Mouse (Mus musculus): ENCODE measurements around the gene Ndufa6.
"Not testable (repeated sequence)": the region's sequence is repeated elsewhere in the genome, so short reads cannot be mapped to it uniquely, and the experiment has no call there.

Ndufa6 gene

DNA sequence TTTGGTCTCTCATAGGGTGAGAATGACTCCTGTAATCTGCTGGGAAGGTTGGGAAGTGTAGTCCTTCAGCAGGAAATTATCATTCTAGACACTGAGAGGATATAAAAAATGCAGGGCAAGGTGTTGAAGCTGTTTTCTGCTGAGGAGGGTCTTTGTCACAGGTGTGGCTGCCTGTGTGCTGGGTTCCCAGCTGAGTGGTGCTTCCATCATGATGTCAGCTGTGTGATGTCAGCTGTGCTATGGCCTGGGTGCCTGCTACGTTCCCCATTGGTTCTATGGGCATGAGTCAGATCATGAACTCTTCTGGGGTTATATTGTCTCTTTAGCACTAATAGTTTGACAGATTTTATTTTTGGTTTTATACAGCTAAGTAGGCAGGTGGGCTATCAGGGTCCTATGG is 14.7 kb upstream of the Ndufa6 start:
- no peak for DNase-seq (ENCODE audit: extremely low read depth, low read depth, low spot score)

DNA sequence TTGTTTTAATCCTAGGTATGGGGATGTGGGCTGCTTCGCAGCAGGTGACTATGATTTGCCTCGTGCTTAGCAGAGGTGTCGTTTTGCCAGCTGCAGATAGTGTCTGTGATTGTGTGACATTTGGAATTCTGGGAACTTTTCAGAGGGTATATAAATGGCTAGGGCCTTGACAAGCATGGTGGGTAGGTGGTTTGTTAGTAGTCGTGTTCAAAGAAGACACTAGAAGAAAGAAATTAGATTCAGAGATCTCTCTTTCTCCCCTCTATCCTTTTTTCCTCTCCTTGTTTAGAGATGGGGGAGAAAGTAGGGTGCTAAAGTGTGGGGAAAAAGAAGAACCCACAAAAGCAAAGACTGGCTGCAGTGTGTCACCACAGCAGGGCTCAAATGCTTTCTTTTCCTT is 14.0 kb upstream of the Ndufa6 start:
- no peak for DNase-seq (ENCODE audit: extremely low read depth, low read depth, low spot score)

DNA sequence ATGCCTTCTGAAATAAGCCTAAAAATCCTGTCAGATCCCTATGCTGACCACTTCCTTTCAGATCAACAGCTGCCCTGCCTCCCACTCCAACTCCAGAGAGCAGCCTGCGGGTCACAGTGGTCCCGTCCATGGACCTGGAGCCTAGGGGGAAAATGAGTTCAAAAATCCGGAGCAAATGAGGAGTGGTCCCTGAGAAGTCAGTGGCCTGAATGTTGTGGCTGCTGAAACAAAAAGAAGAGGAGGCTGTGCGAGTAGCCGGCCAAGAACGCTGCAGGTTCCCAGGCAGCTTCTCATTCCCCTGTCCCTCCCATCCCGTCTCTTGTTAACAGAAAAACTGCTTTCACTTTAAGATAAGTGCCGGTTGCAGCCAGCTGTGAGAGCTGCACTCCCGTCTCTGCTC is 10.4 kb upstream of the Ndufa6 start:
- DNase-seq (ENCODE audit: extremely low read depth, low read depth, low spot score), result not testable (repeated sequence)

DNA sequence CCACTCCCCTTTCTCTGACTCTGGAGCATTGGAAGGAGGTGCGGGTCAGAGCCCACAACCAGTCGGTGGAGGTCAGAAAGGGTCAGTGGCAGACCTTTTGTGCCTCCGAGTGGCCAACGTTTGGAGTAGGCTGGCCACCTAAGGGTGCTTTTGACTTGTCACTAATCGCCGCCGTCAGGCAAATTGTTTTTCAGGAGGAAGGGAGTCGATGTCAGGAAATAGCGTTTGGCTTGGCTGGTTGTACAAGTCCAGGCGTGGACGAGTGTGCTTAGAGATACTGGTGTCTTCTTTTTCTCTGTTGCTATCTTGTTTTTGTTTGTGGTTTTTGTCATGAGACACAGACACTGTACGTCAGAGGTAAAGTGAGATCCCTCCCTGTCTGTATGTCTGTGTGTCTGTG is 9.7 kb upstream of the Ndufa6 start:
- DNase-seq (ENCODE audit: extremely low read depth, low read depth, low spot score), result not testable (repeated sequence)

DNA sequence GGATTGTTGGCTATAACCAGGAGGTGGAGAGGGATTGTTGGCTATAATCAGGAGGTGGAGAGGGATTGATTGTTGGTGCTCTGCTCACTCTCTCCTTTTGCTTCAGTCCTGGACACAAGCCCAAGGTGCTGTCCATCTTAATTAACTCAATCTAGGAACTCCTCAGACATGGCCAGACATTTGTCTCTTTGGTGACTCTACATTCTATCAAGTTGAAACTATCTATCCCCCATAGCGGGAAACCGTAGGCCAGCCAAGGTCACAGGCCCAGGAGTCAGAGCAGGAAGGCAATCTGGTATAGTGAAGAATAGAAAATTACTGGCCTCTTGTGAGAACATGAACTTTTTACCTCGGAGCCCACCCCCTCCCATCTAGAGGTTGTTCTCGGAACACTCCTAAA is 8.1 kb upstream of the Ndufa6 start:
- DNase-seq (ENCODE audit: extremely low read depth, low read depth, low spot score), result no peak

DNA sequence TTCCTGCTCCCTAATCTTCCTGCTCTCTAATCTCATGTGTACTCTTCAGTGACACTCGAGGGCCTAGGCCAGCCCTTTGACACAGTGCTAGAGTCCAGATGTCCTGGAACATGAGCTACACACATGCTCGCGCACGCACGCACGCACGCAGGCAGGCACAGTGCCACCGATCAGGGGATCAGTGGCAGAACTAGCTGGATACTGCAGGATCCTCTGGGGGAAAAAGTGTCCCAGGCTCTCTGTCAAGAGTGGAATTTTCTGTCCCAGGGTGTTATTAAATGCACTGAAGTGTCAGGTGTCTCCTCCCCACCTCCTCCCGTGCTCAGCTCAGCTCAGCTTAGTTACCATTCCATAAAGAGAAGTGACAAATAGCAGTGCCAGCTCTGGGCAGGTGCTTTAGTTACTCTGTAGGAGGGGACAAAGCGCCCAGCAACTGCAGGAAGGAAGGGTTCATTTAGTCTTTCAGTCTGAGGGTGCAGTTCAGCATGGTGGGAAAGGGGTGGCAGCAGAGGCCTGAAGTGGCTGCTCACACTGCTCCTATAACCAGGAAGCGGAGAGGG is 7.4 kb upstream of the Ndufa6 start:
- no peak for DNase-seq (ENCODE audit: extremely low read depth, low read depth, low spot score)

DNA sequence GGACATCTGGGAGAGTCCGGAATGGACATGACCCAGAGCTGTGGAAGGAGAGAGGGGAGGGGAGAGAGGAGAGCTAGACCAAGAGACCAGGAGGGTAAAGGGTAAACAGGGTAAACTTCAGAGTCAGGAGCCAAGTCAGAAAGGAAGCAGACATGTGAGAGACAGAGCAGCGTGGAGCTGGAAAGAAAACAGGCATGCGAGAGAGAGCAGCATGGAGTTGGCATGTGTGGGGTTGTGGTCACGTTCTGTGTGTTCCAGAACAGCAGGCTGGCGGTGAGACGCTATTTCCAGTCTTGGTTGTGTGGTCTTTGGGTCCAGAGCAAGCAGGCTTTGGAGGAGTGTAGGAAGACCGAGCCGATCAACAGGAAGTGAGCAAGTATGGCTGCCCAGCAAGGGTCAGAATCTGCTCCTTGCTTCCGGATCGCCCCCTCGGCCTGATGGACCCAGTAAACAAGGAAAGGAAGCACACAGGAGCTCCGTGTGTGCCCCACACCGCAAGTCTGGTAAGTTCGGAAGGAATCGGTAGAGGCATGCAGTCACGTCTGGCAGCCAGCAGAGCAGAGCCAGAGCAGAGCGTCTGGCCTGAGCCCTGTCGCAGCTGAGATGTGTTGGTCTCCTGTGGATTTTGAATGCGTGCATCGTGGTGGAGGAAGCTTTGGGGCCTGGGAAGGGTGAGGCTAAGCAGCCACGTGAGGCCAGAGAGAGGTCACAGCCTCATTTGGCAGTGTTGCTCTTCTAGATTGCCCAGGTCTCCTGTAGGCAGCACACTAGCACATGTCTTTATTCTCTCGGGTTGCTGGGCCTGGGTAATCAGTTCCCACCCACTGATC is 4.5 kb upstream of the Ndufa6 start:
- DNase-seq (ENCODE audit: extremely low read depth, low read depth, low spot score), result no peak

DNA sequence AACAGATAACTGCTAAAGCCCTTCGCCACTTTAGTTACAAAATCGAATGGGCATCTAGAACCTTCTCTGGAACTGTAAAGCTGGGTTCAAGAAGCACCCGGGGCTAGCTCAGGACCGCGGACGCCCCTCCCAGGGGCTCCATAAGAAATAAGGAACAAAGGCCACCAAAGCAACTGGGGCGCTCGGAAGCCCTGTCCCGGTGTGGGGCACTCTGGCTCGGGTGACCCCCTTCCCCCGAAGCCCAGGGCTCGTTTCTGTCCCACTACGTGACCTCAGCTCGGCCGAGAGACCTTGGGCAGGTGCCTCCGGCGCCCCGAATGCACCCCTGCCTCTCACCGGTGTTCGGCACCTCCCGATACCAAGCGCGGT is 393 bp downstream of the Ndufa6 start:
- no peak for DNase-seq (ENCODE audit: extremely low read depth, low read depth, low spot score)

DNA sequence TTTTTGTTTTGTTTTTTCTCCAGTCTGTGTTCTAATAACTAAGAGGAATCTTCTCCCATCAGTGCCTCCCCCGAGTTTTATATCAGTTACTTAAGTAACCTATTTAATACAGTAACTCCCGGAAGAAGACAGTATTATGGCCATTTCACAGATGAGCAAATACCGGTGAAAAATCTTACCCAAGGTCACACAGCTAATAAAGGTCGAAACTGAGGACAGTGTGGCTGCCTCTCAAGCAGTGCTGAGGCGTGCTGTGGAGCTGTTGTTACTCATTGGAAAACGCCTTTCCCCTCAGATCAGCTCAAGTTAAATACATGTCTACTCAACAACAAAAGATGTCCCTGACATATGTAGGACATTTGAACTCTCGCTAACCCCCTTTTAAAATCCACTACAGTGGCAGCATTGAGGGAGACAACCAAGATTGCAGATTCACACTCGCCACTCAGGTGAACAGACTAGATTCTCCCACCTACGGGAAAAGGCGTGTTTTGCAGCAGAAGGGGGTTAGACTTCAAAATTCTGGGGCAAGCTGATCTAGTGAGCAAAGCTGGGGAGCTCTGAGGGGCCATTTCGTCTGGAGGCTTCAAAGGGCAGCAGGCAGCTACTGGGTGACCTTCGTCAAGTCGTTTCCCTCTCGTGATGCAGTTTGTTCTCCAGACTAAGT is 911 bp downstream of the Ndufa6 start:
- no peak for DNase-seq (ENCODE audit: extremely low read depth, low read depth, low spot score)

DNA sequence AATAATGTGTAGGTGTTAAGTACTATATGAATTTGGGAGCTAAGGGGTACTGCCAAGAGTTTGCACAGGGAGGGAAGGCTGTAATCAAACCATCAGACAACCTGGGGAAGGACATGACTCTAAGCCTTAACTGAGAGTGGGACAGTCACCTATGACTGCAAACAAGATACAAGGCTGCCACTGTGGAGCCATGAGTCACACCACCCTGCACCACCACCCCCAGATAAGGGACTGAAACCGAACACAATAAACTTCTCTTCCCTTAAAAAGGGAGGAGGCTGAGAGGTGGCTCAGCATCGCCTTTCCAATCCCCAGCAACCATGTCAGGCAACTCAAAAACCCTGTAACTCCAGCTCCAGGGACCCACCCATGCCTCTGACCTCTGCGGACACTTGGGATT is 2.6 kb downstream of the Ndufa6 start:
- DNase-seq (ENCODE audit: extremely low read depth, low read depth, low spot score), result no peak

DNA sequence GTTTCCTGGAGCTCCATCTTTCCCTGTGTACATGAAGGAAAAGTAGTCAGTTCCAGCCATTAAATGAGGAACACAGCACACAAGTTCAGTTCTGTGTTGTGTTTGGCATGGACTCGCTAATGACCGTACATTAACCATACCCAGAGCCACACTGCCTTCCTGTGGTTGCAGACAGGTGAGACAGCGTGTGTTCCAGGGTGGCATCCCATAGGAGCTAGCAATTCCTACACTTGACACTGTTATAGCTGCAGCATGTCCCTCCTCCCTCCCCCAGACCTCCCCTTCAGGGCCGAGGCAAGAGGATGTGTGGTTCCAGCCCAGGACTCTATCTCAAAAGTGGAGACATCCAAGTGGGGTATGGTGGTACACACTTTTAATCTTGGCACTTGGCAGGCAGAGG is 3.8 kb downstream of the Ndufa6 start:
- DNase-seq (ENCODE audit: extremely low read depth, low read depth, low spot score), result no peak

DNA sequence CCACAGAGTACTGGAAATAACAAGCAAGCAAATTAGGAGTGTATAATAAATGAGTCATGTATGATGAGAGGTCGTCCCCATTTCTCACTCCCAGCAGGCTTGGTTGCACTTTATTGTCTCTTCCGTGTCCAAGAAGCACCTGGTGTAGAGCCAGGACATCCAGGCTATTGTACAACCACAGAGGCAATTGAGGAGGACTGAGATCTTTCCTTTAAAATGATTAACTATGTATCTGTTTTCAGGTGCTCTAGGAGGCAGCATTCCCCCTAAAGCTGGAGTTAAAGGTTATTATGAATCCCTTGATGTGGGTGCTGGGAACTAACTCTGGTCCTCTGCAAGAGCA is 5.2 kb downstream of the Ndufa6 start:
- no peak for DNase-seq (ENCODE audit: extremely low read depth, low read depth, low spot score)

DNA sequence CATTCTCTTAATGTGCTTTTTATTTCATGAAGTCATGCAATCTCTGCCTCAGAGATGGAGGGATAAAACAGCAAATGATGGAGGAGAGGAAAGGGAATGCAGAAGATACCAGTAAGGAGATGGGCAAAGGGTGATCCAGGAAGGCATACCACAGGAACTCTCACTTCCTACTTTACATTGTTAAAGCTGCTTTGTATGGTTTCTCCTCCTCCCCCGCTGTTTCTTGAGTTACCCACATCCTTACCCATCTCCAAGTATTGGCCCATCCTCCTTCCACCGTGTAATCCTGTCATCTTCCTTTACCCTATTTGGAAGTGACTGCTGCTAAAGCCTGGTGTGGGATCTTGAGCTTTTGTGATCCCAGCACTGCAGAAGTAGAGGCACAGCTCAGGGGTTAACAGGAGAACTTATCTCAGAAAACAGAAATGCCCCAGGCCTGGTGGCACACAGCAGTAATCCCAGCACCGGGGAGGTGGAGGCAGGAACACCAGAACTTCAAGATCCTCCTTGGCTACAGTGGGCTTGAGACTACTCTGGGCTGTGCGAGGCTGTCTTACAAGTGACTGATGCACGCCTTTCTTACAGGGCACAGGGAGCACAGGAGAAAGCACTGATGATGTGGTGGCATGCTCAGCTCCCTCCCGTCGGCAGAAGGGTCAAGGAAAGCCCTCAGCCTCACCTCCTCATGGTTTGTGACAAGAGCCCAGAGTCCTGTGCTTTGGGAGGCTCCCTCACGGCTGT is 5.7 kb downstream of the Ndufa6 start:
- DNase-seq (ENCODE audit: extremely low read depth, low read depth, low spot score), result no peak

DNA sequence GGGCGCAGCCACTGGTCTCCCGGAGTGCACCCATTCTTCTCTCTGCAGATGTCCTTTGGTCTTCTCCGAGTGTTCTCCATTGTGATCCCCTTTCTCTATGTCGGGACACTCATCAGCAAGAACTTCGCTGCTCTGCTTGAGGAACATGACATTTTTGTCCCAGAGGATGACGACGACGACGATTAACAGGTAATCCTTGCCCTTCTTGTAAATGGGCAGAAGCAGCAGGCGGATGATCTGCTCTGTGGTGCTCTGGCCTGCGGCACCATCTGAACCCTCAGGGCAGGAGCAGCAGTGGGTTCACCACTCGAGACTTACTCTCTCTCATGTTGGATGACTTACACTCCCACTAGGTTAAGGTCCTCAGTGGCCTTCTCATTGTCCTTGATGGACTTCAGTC is 6.3 kb downstream of the Ndufa6 start:
- DNase-seq (ENCODE audit: extremely low read depth, low read depth, low spot score), result no peak

DNA sequence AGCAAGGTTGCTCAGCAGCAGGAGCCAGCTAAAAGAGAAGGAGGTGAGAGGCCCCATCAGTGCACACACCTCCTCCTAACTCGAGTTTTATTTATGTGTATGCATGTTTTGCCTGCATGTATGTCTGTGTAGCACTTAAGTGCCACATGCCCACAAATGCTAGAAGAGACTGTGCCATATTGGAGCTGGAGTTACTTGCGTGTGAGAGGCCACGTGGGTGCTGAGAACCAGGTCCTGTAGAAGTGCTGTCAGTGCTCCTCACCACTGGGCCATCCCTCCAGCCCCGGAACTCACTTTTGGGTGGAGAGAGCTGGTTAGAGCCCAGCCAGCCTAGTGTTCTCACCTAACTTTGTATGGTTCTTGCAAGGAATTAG is 6.8 kb downstream of the Ndufa6 start:
- no peak for DNase-seq (ENCODE audit: extremely low read depth, low read depth, low spot score)

DNA sequence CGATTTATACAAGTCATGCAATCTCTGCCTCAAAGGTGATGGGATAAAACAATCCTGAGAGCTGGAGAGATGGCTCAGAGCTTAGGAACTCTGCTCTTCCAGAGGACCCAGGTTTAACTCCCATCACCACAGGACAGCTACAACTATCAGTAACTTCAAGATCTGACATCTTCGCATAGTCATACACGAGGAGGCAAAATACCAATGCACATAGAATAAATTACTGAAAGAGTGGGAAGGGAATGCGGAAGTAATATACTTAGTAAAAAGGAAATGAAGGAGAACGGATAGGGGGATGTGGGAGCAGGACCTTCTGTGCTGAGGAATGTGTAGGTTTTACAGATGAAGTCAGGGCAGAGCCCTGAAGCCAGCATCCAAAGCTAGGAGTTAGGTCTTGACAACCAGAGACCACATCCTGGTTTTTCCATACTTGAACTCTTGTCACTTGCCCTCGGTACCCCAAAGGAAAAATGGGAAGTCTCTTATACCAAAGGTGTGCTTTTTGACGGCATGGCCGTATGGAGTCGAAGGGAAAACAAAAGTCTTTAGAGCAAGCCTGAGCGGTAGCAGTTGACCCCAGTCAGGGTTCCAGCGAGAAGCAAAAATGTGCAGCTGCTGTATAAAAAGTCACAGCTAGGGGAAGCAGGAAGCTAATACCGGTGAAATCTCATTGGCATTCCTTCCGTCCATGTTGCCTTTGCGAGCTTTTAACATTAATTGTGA is 7.4 kb downstream of the Ndufa6 start:
- no peak for DNase-seq (ENCODE audit: extremely low read depth, low read depth, low spot score)

DNA sequence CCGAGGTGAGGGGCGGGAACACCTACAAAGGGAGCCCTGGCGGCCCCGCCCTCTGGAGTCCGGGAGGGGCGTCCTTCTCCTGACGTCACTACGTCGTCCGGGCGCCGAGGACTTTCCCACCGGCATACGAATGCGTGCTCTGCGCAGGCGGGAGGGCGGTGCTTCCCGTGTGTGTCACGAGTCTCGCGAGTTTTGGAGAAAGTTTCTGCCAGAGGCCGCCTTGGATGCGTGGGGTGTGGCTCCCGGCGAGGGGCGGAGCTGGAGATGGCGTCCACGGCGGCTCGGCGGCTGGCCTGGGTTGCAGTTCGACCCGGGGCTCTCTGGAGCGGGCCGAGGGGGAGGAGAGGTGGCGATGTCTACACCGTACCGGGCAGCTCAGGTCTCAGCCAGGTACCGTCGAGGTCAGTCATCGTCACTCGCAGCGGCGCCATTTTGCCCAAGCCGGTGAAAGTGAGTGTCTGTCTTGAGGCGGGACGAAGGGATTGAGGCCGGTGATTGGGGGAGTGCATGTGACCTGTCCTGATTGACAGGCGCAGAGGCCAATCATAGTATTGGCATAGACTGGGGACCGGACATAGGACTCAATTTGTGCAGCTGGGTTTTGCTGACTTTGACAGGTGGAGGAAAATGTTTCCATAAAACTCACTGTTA is 8.2 kb downstream of the Ndufa6 start:
- DNase-seq (ENCODE audit: extremely low read depth, low read depth, low spot score), result peak; percentile 87

DNA sequence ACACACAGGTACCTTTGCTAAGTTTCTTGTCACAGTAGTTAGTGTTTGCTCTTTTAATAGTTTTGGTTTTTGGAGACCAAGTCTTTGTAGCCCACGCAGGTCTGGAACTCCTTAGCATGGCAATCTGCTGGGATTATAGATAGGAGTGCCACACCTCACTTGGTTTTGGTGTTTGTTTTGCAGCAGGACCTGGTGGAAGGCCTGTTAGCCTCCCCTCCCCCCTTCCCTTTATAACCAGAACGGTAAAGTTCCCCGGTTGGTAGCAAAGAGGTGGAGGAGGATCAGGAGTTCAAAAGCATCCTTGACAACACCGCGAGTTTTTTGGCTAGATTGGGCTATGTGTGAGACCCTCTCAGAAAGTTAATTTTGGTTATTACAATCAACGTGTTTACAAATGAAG is 9.2 kb downstream of the Ndufa6 start:
- DNase-seq (ENCODE audit: extremely low read depth, low read depth, low spot score), result no peak

DNA sequence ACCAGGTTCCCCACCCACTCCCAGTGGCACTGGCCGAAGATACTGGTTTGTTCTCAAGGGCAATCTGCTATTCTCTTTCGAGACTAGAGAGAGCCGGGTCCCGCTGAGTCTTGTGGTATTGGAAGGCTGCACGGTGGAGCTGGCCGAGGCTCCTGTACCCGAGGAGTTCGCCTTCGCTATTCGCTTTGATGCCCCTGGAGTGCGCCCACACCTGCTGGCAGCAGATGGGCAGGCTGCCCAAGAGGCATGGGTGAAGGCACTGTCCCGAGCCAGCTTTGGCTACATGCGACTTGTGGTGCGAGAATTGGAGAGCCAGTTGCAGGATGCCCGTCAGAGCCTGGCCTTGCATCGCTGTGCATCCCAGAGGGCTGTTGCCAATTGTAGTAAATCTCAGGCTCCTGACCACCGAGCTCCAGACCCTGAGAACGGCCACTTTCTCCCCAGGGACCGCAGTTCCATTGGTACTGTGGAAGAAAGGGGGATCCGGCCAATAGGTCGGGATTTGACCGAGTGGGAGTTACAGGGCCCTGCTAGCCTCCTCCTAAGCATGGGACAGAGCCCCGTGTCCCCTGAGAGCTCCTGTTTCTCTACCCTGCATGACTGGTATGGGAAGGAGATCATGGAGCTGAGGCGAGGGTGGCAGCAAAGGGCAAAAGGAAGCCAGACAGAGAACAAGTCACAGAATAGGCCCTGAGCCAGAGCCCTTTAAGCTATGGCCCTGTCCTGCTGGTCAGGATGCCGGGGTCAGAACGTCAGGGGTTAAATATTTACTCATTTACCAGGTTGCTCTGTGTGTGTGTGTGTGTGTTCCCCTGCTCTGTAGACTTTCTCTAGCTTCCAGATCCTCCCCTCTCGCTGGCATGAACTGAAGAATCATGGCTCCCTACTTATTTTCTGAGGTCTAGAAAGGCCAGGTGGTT is 10.5 kb downstream of the Ndufa6 start:
- no peak for DNase-seq (ENCODE audit: extremely low read depth, low read depth, low spot score)

DNA sequence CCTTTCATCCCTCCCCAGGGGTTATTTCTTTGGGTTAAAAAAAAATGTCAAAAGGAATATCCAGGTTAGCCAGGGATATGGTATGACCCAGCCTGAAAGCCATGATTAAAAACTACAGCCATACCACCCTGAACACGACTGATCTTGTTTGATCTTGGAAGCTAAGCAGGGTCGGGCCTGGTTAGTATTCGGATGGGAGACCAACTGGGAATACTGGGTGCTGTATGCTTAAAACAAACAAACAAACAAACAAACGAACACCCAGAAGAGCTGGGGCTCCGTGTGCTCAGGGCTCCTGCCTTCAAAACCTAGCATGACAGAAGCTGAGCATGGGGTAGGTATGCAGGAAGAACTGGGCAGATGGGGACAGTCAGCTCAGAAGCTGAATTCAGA is 11.6 kb downstream of the Ndufa6 start:
- no peak for DNase-seq (ENCODE audit: extremely low read depth, low read depth, low spot score)
